Mouse (Mus musculus) spleen, adult 2 months (tissue): Measurements from ENCODE around the gene Rhcg.

Source experiments
- CTCF ChIP-seq: fragments of 200-500 bp; IDR thresholded peaks from 2 replicates; pipeline ENCODE4 v1.5.1; 2011; ENCODE audit warnings: mild to moderate bottlenecking, inconsistent platforms; ENCODE audit not compliant: insufficient read depth, insufficient read length, insufficient replicate concordance; ENCODE audit errors: extremely low read depth
- POLR2A ChIP-seq: fragments of 200-500 bp; IDR thresholded peaks from 2 replicates; pipeline ENCODE4 v1.6.1; 2011; ENCODE audit warnings: low read depth, low read length, inconsistent platforms

GRCm38 (mm10) chr7:79568937-79569535 lies 48.4 kb downstream of the Rhcg start:
- TF ChIP-seq CTCF (no peak), POLR2A (no peak)
